Mouse (Mus musculus): ENCODE data around the gene Cadps. TPM values are rescaled to one million over a fixed set of nuclear protein-coding genes. Genes with fewer than 3 reads are reported as not detected.
A peak's percentile ranks its signal among the peaks of the same experiment; 100 is the strongest.

Cadps gene
- polyA plus RNA-seq, 1 experiment from 2014 or later, result 0.23 TPM

DNA sequence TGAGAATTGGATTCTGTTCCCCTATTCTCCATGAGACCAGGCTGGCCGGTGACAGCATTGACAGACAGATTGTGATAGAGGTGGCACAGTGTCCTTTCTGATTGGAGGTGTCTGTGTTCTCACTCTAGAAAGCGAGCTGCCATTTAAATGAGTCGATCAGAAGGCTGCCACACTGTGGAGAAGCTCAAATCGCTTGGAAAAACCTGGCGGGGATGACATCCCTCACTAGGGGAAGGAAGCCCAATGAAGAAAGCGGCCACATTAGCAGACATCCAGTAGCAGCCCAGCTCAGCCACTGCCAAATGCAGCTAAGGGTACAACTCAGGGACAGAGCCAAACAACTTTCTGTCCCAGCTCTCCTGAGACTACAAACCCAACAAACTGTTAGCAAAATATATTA is 397.6 kb downstream of the Cadps start:
- WGBS, result 69% methylated on average over 6 of the region's 6 CpGs
- Histone ChIP-seq H3K36me3 (no peaks in the 10 kb centered on the region), H3K27me3 (ENCODE audit: low read depth, poor library complexity, severe bottlenecking) (no peaks in the 10 kb centered on the region), H3K4me1 (no peaks in the 10 kb centered on the region), H3K9me3 (replicated peaks) (no peaks in the 10 kb centered on the region), H3K27ac (no peak overlapping the region), H3K4me3 (no peak overlapping the region)
- no peak for DNase-seq (ENCODE audit: low spot score)

DNA sequence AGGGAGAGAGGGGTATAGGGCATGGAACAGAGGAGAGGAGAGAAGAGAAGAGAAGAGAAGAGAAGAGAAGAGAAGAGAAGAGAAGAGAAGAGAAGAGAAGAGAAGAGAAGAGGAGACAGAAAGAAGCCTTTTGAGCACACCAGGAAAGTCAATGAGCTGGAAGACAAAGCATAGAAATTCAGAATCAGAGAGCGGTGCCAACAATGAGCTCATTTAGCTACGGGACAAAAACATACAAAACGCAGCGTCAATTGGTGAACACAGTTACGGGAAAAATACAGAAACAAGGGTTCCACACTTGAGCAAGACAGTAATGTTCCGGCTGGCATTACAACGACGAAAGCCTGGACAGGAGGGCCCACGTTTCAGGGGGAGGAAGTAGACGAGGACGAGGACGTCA is 412.6 kb downstream of the Cadps start:
- 93% methylated on average over 12 of the region's 12 CpGs for WGBS

DNA sequence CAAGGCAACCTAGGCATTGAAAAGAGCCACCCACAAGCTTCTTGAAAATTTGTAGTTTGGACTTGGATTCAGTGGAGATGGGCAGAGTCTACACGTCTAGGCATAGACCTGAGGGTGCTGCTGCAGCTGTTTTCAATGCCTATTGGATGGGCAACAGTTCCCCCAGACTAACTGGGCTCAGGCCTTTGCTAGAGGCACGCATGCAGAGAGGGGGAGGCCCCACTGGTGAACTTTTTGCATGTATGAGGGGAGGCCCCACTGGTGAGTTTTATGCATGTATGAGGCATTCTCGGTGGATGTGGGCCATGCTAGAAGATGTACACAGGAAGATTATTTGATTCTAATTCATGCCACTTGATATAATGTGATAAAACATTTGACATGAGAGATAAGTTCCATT is 413.1 kb downstream of the Cadps start:
- no peak for DNase-seq (ENCODE audit: low spot score)
- H3K4me3 ChIP-seq, result no peak overlapping the region
- H3K9me3 ChIP-seq (replicated peaks), result no peaks in the 10 kb centered on the region
- H3K36me3 ChIP-seq, result no peaks in the 10 kb centered on the region
- H3K4me1 ChIP-seq, result no peaks in the 10 kb centered on the region
- WGBS, result 80% methylated on average over 3 of the region's 3 CpGs
- H3K27ac ChIP-seq, result no peak overlapping the region
- H3K27me3 ChIP-seq (ENCODE audit: low read depth, poor library complexity, severe bottlenecking), result no peaks in the 10 kb centered on the region

More for the DNA sequence above, 412.6 kb downstream of the Cadps start:
- DNase-seq (ENCODE audit: low spot score), result no peak
- Histone ChIP-seq H3K27me3 (ENCODE audit: low read depth, poor library complexity, severe bottlenecking) (no peaks in the 10 kb centered on the region), H3K36me3 (no peaks in the 10 kb centered on the region), H3K4me1 (no peaks in the 10 kb centered on the region), H3K4me3 (no peak overlapping the region), H3K27ac (no peak overlapping the region), H3K9me3 (replicated peaks) (no peaks in the 10 kb centered on the region)

DNA sequence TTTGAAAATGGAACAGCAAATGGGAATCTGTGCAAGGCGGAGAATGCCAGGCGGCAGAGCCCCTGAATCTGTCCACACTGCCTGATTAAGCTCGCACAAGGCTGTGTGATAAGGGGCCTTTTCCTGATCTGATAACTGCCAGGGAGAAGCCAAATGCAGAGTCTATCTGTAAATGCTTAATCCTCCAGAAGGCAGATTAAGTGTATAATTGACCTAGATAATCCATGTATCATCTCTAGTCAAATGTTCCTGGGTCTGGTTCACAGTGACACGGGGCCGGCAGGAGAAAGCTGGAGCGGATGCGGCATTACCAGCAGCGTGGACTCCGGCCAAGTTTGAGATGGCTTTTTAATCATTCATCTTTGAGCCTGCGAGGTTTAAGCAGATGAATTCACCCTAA is 416.3 kb downstream of the Cadps start:
- H3K9me3 ChIP-seq (replicated peaks), result no peaks in the 10 kb centered on the region

DNA sequence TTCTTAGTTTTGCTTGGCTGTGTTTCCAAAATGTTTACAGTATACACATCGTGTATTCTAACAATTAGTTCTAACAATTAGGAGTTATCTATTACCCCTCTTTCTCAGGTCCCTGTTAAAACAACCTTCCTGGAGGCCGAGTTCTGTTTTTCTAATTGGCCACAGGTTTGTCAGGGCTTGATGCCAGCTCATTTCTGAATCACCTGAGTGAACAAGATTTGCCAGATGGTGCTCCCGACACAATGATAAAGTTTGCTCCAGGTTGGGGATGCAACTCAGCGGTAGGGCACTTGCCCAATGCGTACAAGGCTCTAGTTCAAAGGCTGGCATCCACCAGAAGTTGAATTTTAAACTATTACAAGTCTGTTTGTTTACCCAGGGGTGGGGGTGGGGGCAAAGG is 417.7 kb downstream of the Cadps start:
- no peaks in the 10 kb centered on the region for H3K9me3 ChIP-seq (replicated peaks)
- no peaks in the 10 kb centered on the region for H3K36me3 ChIP-seq
- no peak overlapping the region for H3K4me3 ChIP-seq
- H3K27me3 ChIP-seq (ENCODE audit: low read depth, poor library complexity, severe bottlenecking), result no peaks in the 10 kb centered on the region
- WGBS, result 72% methylated on average over 5 of the region's 5 CpGs
- DNase-seq (ENCODE audit: low spot score), result peak; percentile 12
- H3K27ac ChIP-seq, result no peak overlapping the region
- no peaks in the 10 kb centered on the region for H3K4me1 ChIP-seq

More for the DNA sequence above, 416.3 kb downstream of the Cadps start:
- Histone ChIP-seq H3K36me3 (no peaks in the 10 kb centered on the region), H3K4me1 (no peaks in the 10 kb centered on the region), H3K27me3 (ENCODE audit: low read depth, poor library complexity, severe bottlenecking) (no peaks in the 10 kb centered on the region), H3K27ac (no peak overlapping the region), H3K4me3 (no peak overlapping the region)
- DNase-seq (ENCODE audit: low spot score), result no peak
- WGBS, result 94% methylated on average over 10 of the region's 10 CpGs

DNA sequence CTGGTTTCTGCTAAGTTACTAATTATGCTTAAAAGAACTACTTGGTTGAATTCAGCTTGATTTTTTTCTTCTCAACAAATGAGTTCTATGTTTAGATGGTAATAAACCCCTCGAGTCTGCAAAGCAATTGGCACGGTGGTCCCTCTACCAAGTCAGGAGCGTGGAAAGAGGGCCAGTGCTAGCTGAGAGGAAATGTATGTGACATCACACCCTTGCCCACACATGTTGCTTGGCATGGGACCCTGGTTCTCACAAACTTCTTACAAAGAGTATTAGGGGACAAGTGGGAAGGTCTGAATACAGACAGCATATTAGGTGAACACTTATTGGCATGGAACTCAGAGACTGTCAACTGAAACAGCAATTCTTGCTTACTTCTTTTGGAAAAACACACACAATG is 418.2 kb downstream of the Cadps start:
- Histone ChIP-seq H3K27me3 (ENCODE audit: low read depth, poor library complexity, severe bottlenecking) (no peaks in the 10 kb centered on the region), H3K9me3 (replicated peaks) (no peaks in the 10 kb centered on the region), H3K4me3 (no peak overlapping the region), H3K27ac (no peak overlapping the region), H3K36me3 (no peaks in the 10 kb centered on the region), H3K4me1 (no peaks in the 10 kb centered on the region)
- WGBS, result 88% methylated on average over 3 of the region's 3 CpGs
- DNase-seq (ENCODE audit: low spot score), result no peak

DNA sequence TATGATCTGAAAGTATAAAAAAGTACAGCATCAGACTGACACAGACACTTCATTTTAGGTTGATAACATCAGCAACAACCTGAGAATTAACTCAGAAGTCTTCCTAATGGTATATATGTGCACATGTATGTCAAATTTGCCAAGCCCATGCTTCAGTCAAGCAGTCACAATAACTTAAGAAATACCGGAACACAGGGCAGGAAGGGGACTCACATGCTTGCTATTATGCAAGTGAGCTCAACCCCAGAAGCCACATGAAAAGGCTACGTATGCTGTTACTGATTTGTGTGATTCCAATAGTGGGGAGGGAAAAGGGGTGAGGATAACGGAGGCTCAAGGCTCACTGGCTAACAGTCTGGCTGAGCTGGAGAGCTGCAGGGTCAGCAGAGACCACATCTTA is 418.8 kb downstream of the Cadps start:
- WGBS, result 75% methylated on average over 3 of the region's 3 CpGs
- no peaks in the 10 kb centered on the region for H3K27me3 ChIP-seq (ENCODE audit: low read depth, poor library complexity, severe bottlenecking)
- no peak overlapping the region for H3K27ac ChIP-seq
- no peak for DNase-seq (ENCODE audit: low spot score)
- H3K4me3 ChIP-seq, result no peak overlapping the region
- H3K36me3 ChIP-seq, result no peaks in the 10 kb centered on the region
- H3K9me3 ChIP-seq (replicated peaks), result no peaks in the 10 kb centered on the region
- no peaks in the 10 kb centered on the region for H3K4me1 ChIP-seq

DNA sequence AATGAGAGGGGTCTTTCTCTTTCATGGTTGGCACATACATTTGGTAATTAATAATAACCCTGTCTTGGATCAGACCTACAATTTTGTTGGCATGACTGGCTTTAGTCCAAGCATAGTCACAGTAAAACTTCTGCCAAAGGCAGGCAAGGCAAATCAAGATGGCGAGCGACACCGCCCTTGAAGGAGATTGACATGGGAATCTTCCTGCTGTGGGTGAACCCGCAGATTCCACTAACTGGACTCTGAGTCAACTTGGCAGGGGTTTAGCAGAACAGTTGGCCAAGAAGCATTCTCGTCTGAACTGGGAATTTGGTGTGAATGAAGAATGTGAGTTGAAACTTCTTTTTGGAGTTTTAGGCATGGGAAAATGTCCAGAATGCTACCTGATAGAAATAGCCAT is 422.8 kb downstream of the Cadps start:
- Histone ChIP-seq H3K27me3 (ENCODE audit: low read depth, poor library complexity, severe bottlenecking) (no peaks in the 10 kb centered on the region), H3K36me3 (no peaks in the 10 kb centered on the region), H3K9me3 (replicated peaks) (no peaks in the 10 kb centered on the region), H3K4me3 (no peak overlapping the region), H3K27ac (no peak overlapping the region), H3K4me1 (no peaks in the 10 kb centered on the region)
- WGBS, result 96% methylated on average over 5 of the region's 5 CpGs
- no peak for DNase-seq (ENCODE audit: low spot score)

DNA sequence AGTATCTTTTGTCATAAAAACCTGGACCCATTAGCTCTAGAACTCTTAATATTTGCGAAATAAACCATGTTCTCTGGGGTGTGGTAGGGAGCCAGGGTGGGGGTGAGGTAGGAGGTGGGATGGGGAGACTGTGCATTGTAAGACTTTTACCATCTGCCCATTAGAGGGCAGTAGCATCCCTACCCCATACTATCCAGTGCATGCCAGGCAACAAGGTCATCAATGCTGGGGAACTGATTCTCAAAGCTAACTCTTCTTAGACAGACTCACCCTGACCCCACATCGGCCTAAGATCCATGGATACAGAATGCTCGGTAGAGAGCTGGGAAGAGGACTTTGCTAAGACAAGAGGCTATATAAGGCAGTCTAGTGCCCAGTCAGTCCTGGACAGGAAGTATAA is 425.3 kb downstream of the Cadps start:
- peaks cover 11% of the 10 kb centered on the region for H3K4me1 ChIP-seq
- no peaks in the 10 kb centered on the region for H3K9me3 ChIP-seq (replicated peaks)
- no peak overlapping the region for H3K27ac ChIP-seq
- no peaks in the 10 kb centered on the region for H3K36me3 ChIP-seq
- H3K4me3 ChIP-seq, result no peak overlapping the region
- H3K27me3 ChIP-seq (ENCODE audit: low read depth, poor library complexity, severe bottlenecking), result no peaks in the 10 kb centered on the region
- 74% methylated on average over 3 of the region's 3 CpGs for WGBS
- no peak for DNase-seq (ENCODE audit: low spot score)

DNA sequence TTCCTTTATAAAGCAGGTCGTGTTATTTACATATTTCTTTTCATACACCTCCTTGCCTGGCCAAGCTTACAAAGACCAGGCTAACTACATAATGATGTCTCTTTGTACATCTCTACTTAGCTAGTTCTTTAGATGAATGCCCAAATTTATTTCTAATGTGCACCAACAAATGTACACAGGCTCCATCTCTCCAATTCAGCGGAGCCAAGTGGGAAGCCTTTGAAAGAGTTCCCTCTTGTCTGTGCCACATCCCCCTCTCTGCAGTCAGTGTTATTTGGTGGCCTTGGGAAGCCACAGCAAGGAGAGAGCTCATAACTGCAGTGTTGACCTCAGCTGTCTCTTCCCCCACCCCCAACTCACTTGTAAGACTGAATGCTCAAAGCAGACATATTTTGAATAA is 428.6 kb downstream of the Cadps start:
- H3K27me3 ChIP-seq (ENCODE audit: low read depth, poor library complexity, severe bottlenecking), result no peaks in the 10 kb centered on the region
- no peaks in the 10 kb centered on the region for H3K9me3 ChIP-seq (replicated peaks)
- 64% methylated on average over 2 of the region's 2 CpGs for WGBS
- H3K4me3 ChIP-seq, result no peak overlapping the region
- H3K4me1 ChIP-seq, result peaks cover 18% of the 10 kb centered on the region
- no peak overlapping the region for H3K27ac ChIP-seq
- DNase-seq (ENCODE audit: low spot score), result no peak
- H3K36me3 ChIP-seq, result no peaks in the 10 kb centered on the region

DNA sequence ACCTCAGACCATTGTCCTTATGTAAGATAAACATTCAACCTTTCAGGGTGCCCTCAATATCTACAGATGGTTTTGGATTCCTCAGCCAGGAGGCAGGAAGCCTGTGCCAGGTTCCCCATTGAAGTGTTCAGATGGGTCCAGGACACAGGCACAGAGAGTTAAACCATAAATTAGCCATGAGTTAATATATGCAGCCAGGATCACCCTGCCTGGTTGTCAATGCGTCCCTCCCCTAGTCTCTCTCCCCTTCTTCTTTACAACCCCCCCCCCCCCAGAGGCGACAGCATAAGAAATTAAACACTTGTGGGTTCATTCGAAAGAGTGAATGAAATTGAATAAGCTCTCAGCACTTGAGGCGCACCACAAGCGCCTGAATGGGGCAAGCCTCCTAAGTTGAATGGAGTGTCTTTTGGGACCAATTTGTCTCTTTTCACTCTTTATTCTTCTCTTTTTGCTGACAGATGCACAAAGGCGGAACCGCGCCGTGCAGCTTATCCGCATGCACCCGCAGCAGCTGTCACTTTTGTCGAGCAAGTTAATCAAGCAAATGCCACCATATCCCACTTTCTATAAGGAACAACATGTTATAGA is 429.5 kb downstream of the Cadps start:
- DNase-seq (ENCODE audit: low spot score), result no peak
- H3K4me3 ChIP-seq, result no peak overlapping the region
- 60% methylated on average over 12 of the region's 12 CpGs for WGBS
- no peaks in the 10 kb centered on the region for H3K9me3 ChIP-seq (replicated peaks)
- H3K27ac ChIP-seq, result no peak overlapping the region
- H3K36me3 ChIP-seq, result no peaks in the 10 kb centered on the region
- no peaks in the 10 kb centered on the region for H3K27me3 ChIP-seq (ENCODE audit: low read depth, poor library complexity, severe bottlenecking)
- peaks cover 27% of the 10 kb centered on the region for H3K4me1 ChIP-seq

DNA sequence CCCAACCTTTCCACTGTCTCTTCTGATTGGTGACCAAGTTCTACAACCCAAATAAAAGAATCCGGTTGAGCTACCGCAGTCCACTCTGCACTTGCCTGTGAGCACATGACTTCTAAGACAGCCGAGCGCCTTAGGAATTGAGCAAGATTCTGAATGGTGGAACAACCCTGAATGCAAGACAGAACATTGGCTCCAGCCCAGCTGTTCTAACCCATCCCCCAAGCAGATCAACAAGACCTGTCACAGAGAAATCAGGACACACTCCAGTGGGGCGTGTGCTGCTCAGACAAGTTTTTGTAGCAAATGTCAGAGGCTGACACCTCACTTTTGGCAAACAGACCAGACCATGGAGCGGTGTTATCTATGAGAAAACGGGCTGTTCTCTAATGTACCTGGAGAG is 431.7 kb downstream of the Cadps start:
- DNase-seq (ENCODE audit: low spot score), result no peak
- 0 out of 2 replicates have a peak, but pooled peaks cover 6% of the 10 kb centered on the region for H3K27me3 ChIP-seq (ENCODE audit: low read depth, poor library complexity, severe bottlenecking)
- H3K9me3 ChIP-seq (replicated peaks), result no peaks in the 10 kb centered on the region
- WGBS, result 87% methylated on average over 7 of the region's 7 CpGs
- no peaks in the 10 kb centered on the region for H3K36me3 ChIP-seq
- H3K27ac ChIP-seq, result no peak overlapping the region
- H3K4me1 ChIP-seq, result peaks cover 39% of the 10 kb centered on the region
- no peak overlapping the region for H3K4me3 ChIP-seq

DNA sequence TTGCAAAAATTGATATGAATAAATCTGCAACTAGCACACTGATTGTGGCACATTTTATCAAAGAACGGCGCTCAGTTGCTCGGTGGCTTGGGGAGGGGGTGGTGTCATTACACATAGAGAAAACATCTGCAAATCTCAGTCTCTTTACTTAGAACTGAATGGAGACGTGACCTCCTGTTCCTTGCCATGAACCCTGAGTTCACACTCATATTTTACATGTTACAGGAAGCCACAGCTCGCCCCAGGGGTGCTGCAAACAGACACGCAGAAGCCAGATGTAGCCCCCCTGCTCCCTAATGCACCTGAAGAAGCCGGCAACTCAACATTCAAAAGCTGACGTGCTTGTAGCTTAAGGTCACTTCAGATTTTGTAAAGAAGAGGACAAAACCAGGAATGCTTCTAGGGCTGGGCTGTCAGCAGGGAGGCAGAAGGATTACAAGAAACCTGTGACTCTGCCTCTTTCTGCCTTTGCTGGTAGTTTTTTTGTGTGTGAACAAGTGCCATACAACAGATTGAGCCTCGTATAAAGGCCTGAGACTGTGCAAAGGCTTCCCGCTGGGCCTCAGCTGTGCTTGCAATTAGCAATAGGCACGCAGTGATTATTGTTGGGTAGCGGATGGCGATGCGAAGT is 434.0 kb downstream of the Cadps start:
- DNase-seq (ENCODE audit: low spot score), result peak; percentile 34
- no peak overlapping the region for H3K27ac ChIP-seq
- H3K4me1 ChIP-seq, result peaks cover 39% of the 10 kb centered on the region
- H3K36me3 ChIP-seq, result no peaks in the 10 kb centered on the region
- 13% methylated on average over 14 of the region's 14 CpGs for whole genome bisulfite sequencing
- H3K27me3 ChIP-seq (ENCODE audit: low read depth, poor library complexity, severe bottlenecking), result 0 out of 2 replicates have a peak, but pooled peaks cover 6% of the 10 kb centered on the region
- H3K4me3 ChIP-seq, result peak overlapping the region; percentile 14; the same call in 1 of the 2 replicates
- no peaks in the 10 kb centered on the region for H3K9me3 ChIP-seq (replicated peaks)

Measured in limb, embryonic 10.5 days (tissue).